Mouse (Mus musculus) embryo, embryonic 10.5 days (tissue): ENCODE data around the gene Vps54.
A peak's percentile ranks its signal among the peaks of the same experiment; 100 is the strongest.
"Not testable (repeated sequence)": the region's sequence is repeated elsewhere in the genome, so short reads cannot be mapped to it uniquely, and the experiment has no call there.

ENCODE experiments used
- DNase-seq: peaks from one replicate; pipeline ENCODE4 v3.0.0-alpha.2; 2015; ENCODE audit warnings: low spot score

Vps54 gene

DNA sequence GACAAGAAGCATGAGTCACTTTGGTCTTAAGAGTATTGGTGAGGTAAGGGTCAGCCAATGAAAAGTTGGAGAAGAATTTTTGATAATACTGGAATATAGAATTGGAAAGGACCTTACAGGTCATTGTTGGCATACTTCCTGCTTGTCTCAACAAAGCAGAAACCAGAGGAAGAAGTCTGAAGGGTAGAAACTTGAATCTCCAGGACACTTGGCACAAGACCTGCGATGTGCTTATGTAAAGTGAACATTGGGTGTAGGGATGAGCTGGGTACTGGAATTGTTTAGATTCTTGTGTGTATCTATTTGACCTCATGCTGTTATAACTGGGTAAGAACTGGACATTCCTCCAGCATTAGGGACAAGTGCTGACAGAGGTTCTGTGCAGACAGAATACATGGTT is 2.3 kb downstream of the Vps54 start:
- DNase-seq, result no peak

DNA sequence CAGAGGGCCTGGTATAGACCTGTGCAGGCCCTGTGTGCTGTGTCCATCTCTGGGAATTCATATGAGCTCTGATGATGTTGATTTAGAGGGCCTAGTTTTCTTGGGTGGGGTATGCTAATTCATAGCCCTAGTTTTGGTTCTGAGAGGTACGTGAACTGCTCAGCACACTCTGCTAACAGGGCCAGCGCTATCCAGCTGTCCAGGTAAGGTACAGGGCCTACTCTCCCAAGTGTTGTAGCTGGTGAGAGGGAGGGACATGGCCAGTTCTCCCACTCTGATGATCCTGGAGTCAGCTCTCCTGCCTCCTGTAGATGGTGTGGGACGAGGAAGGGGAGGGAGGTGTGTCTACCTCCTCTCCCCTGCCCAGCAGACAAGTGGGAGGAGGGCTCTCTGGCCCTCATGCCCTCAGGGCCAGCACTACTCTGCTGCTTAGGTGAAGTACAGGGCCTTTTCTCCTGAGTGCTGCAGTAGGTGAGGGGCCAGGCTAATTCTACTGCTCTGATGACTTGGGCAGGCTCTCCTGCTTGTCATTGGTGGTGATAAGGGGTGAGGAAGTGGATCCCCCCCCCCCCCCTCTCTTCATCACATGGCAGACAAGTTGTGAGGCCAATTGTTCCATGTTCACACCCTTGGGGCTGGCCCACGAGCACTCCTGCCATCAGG is 8.3 kb downstream of the Vps54 start:
- no peak for DNase-seq

DNA sequence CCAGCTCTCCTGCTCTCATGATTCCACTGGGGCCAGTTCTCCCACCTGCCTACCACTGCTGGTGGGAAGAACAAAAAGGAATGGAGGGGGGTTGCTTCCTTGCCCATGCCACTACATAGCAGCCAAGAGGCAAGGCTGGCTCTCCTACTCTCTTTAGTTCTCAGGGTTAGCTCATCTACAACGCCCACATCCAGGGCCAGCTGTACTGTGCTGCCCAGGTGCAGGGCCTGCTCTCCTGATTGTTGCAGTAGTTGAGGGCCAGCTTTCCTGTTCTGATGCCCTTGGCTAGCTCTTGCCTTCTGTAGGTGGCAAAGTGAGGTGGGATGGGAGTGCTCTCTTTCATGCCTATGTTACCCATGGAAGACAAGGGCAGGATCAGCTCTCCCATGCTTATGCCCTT is 8.9 kb downstream of the Vps54 start:
- no peak for DNase-seq

- no peak for DNase-seq
Observed at GRCm38 (mm10) chr11:21250366-21250765, 11.3 kb downstream of the Vps54 start.

- DNase-seq, result not testable (repeated sequence)
Observed at GRCm38 (mm10) chr11:21258611-21259010, 19.5 kb downstream of the Vps54 start.

GRCm38 (mm10) chr11:21265423-21265822 is 26.3 kb downstream of the Vps54 start:
- DNase-seq, result no peak

GRCm38 (mm10) chr11:21276151-21276550 is 37.1 kb downstream of the Vps54 start:
- no peak for DNase-seq

GRCm38 (mm10) chr11:21286391-21286790 is 47.3 kb downstream of the Vps54 start:
- no peak for DNase-seq

DNA sequence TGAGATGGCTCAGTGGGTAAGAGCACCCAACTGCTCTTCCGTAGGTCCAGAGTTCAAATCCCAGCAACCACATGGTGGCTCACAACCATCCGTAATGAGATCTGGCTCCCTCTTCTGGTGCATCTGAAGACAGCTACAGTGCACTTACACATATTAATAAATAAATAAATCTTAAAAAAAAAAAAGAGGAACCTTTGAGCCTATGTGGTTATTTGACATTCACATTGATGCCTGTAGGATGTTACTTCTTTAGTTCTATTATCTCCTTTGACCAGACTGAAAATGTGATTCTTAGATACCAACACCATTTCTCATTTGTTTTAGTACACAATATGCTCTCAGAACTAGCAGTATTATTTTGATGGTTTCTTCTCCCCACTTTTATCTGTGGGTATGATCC is 49.1 kb downstream of the Vps54 start:
- not testable (repeated sequence) for DNase-seq

DNA sequence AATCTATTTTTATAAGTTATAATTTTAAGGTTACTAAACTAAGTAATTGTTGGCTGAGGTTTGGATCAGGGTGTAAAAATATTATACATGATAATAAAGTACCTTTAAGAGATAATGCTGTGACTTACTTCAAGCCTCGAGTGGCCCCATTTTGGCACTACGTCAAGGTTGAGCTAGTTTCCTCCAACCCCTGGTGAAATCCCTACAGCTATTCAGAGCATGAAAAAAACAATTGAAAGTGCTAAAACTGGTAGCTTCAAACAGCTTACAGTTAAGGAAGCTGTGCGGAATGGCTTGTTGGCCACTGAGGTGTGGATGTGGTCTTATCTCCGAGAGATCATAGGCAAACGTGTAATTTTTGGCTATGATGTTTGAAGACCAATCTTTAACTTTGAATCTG is 56.4 kb downstream of the Vps54 start:
- DNase-seq, result no peak

GRCm38 (mm10) chr11:21303619-21304018 is 64.5 kb downstream of the Vps54 start:
- no peak for DNase-seq

GRCm38 (mm10) chr11:21307078-21307668 is 68.1 kb downstream of the Vps54 start:
- no peak for DNase-seq

DNA sequence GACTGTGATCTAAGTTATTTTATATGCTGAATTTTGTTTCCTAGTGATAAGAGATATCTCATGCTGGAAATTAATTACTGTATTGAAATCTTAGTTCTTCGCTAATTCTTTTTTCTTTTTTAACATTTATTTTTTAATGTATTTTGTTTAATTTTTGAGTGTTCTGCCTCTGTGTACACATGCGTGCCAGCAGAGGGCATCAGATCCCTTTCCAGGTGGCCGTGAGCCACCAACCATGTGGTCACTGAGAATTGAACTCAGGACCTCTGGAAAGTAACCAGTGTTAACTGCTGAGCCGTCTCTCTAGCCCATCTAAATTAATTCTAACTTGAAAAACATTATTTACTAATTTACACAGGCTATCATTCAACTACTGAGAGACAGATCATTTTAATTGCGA is 69.0 kb downstream of the Vps54 start:
- DNase-seq, result peak; percentile 34

DNA sequence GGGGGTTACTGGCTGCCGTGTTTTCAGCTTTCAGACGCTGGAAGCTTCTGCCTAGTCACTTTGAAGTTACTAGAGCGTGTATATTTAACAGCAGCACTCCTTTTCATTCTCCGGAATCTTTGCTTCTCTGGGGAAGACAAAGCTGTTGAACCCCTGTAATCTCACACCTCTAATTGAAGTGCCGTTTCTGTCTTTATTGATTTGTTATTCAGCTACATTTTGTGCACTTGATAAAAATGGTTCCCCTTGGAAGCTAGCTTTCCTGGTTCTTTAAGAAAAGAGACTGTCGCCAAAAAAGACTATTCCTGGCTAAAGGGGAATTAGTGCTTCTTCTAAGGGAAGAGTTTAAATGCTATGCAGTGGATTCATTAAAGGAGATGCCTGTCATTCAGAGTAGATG is 70.4 kb downstream of the Vps54 start:
- no peak for DNase-seq

DNA sequence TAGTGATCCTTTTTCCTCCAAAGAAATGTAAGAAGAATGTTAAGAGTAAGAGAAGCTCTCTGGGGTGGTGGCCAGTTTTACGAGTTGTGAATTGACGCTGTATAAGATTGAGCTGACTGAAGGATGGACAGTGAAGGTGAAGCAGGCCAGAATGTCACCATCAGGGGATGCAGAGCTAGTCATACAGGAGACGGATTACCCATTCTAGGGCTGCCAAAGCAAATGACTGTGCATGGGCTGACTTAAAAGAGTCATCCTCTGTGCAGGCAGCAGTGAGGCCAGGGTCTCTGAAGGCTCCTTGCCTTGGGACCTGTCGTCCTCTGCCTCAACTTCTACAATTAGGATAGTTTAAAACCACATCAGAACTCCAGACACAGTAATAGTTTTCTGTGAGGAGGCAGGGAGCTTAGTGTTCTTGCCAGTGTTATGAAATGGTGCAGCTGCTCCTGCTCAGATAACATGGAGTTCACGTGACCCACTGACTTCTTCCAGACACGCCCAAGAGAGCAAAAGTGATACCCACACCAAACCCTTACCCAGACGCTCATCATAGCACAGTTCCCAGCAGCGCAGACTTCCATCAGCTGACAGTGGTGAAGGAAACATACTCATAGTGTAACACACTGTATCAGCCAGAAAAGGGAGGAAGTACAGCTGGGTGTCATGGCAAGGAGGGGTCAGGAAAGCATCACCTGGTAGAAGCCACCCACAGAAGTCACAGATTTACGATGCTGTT is 75.0 kb downstream of the Vps54 start:
- no peak for DNase-seq

DNA sequence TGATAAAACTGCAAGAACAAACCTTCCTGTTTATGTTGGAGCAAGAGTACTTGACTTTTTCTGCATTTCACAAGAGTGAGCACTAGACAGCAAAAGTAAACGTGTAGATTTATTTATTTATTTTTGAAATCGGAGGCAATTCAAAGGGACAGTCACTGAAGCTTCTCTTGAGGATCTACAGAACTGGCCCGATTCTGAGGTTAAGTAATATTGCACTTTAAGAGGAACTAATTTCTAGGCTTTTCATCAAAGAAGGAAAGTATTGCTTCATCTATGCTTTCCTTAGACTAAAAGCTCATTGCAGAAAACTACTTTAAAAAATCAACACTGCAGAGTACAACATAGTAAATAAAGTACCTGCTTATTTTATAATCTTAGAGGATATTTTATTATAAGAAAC is 82.5 kb downstream of the Vps54 start:
- no peak for DNase-seq

GRCm38 (mm10) chr11:21322349-21322748 is 83.3 kb downstream of the Vps54 start:
- DNase-seq, result no peak

GRCm38 (mm10) chr11:21325781-21326180 is 86.7 kb downstream of the Vps54 start:
- DNase-seq, result no peak

GRCm38 (mm10) chr11:21326770-21327169 is 87.7 kb downstream of the Vps54 start:
- DNase-seq, result peak; percentile 17

GRCm38 (mm10) chr11:21327486-21327885 is 88.4 kb downstream of the Vps54 start:
- no peak for DNase-seq

- DNase-seq, result no peak
Observed at GRCm38 (mm10) chr11:21328141-21328540, 89.1 kb downstream of the Vps54 start.

- no peak for DNase-seq
Observed at GRCm38 (mm10) chr11:21332639-21333295, 93.7 kb downstream of the Vps54 start.

DNA sequence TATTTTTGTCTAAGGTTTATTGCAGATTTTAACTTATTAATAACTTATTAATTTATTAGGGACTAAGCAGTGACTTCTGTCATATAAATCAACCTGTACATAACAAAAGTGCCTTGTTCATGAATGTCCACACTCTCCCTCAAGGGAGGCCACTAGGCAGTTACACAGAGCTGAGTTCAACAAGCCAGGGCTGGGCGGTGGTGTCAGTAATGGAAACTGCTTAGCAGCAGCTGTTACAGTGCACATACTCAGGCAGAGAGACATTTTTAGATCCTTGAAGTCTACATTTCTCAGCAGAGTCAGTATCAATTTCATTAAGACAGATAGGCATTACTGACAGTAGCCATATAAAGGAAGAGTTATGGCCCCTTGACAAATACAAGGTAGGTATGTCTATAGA is 98.8 kb downstream of the Vps54 start:
- DNase-seq, result no peak
